Mouse (Mus musculus): ENCODE results near the gene Amz1. TPM values are rescaled to one million over a fixed set of nuclear protein-coding genes. Genes with fewer than 3 reads are reported as not detected.

The Amz1 gene
- polyA plus RNA-seq, 1 experiment from 2014 or later = 0.96 TPM

Other genes starting within 250 kb of the Amz1 start
- gene Chst12, start 218.6 kb upstream of the Amz1 start, polyA plus RNA-seq (2014; fragmentation: Nextera tagmentation; extraction: Ambion mirVana) = 11.8 and 12.2 TPM in 2 replicates
- not detected in 2 replicates for gene Grifin, start 159.1 kb upstream of the Amz1 start, polyA plus RNA-seq (2014; fragmentation: Nextera tagmentation; extraction: Ambion mirVana)
- 41.8 and 45.4 TPM in 2 replicates for gene Lfng, start 116.8 kb upstream of the Amz1 start, polyA plus RNA-seq (2014; fragmentation: Nextera tagmentation; extraction: Ambion mirVana)
- 83.3 and 91.5 TPM in 2 replicates for gene Ttyh3, start 75.1 kb upstream of the Amz1 start, polyA plus RNA-seq (2014; fragmentation: Nextera tagmentation; extraction: Ambion mirVana)
- 28.6 and 31.0 TPM in 2 replicates for gene Iqce, start 21.7 kb upstream of the Amz1 start, polyA plus RNA-seq (2014; fragmentation: Nextera tagmentation; extraction: Ambion mirVana)
- 17.0 and 17.1 TPM in 2 replicates for gene Brat1, start 19.1 kb upstream of the Amz1 start, polyA plus RNA-seq (2014; fragmentation: Nextera tagmentation; extraction: Ambion mirVana)
- 49.7 and 58.9 TPM in 2 replicates for gene Gna12, start 106.3 kb downstream of the Amz1 start, polyA plus RNA-seq (2014; fragmentation: Nextera tagmentation; extraction: Ambion mirVana)

Data from forebrain, embryonic 11.5 days (tissue).